Mouse (Mus musculus) cerebellum, adult 11 months (tissue): ENCODE results near the gene Grid2.
A peak's percentile ranks its signal among the peaks of the same experiment; 100 is the strongest.

Experiments used
- DNase-seq: peaks from one replicate; pipeline ENCODE4 v3.0.0; 2022

Gene Grid2

GRCm38 (mm10) chr6:64077911-64078310, 822.2 kb downstream of the Grid2 start:
- peak; percentile 15 for DNase-seq

GRCm38 (mm10) chr6:64098662-64099061, 843.0 kb downstream of the Grid2 start:
- no peak for DNase-seq

GRCm38 (mm10) chr6:64114594-64114993, 858.9 kb downstream of the Grid2 start:
- no peak for DNase-seq

- DNase-seq = no peak
Measured at GRCm38 (mm10) chr6:64136275-64136674, 880.6 kb downstream of the Grid2 start.

GRCm38 (mm10) chr6:64148613-64149012, 892.9 kb downstream of the Grid2 start:
- no peak for DNase-seq

- no peak for DNase-seq
Measured at GRCm38 (mm10) chr6:64174995-64175612, 919.4 kb downstream of the Grid2 start.

GRCm38 (mm10) chr6:64193646-64194045, 938.0 kb downstream of the Grid2 start:
- DNase-seq = no peak

- DNase-seq = no peak
Measured at GRCm38 (mm10) chr6:64202396-64203122, 946.9 kb downstream of the Grid2 start.

GRCm38 (mm10) chr6:64236351-64236750, 980.7 kb downstream of the Grid2 start:
- DNase-seq = no peak

- DNase-seq = no peak
Measured at GRCm38 (mm10) chr6:64240526-64240925, 984.9 kb downstream of the Grid2 start.

- DNase-seq = no peak
Measured at GRCm38 (mm10) chr6:64245951-64246350, 990.3 kb downstream of the Grid2 start.

GRCm38 (mm10) chr6:64251041-64251440, 995.4 kb downstream of the Grid2 start:
- DNase-seq = no peak

GRCm38 (mm10) chr6:64263517-64263916, 1007.8 kb downstream of the Grid2 start:
- no peak for DNase-seq

GRCm38 (mm10) chr6:64264224-64264623, 1008.5 kb downstream of the Grid2 start:
- no peak for DNase-seq

- DNase-seq = no peak
Measured at GRCm38 (mm10) chr6:64274319-64275114, 1018.8 kb downstream of the Grid2 start.

- DNase-seq = no peak
Measured at GRCm38 (mm10) chr6:64279927-64280326, 1024.3 kb downstream of the Grid2 start.

GRCm38 (mm10) chr6:64293761-64294160, 1038.1 kb downstream of the Grid2 start:
- DNase-seq = no peak

- DNase-seq = peak; percentile 8
Measured at GRCm38 (mm10) chr6:64297633-64298032, 1042.0 kb downstream of the Grid2 start.

- no peak for DNase-seq
Measured at GRCm38 (mm10) chr6:64304709-64305476, 1049.2 kb downstream of the Grid2 start.

- no peak for DNase-seq
Measured at GRCm38 (mm10) chr6:64308631-64309030, 1053.0 kb downstream of the Grid2 start.

GRCm38 (mm10) chr6:64313132-64313531, 1057.5 kb downstream of the Grid2 start:
- no peak for DNase-seq

- DNase-seq = no peak
Measured at GRCm38 (mm10) chr6:64326936-64327335, 1071.3 kb downstream of the Grid2 start.

GRCm38 (mm10) chr6:64327876-64328275, 1072.2 kb downstream of the Grid2 start:
- DNase-seq = no peak
